Mouse (Mus musculus) megakaryocyte, embryonic 14.5 days (primary cell): Measurements from ENCODE around the gene Ctnnbl1.

Experiments
- FLI1 ChIP-seq: IDR thresholded peaks from 2 replicates; pipeline ENCODE4 v1.6.1; 2012; ENCODE audit warnings: low read length, inconsistent platforms, mixed read lengths
- GATA1 ChIP-seq: IDR thresholded peaks from 3 replicates; pipeline ENCODE4 v1.6.1; 2012; ENCODE audit warnings: mixed read lengths, low read length, inconsistent platforms, borderline replicate concordance

GRCm38 (mm10) chr2:157696297-157696731 is 40.9 kb upstream of the Ctnnbl1 start:
- TF ChIP-seq GATA1 (no peak), FLI1 (no peak)
